Mouse (Mus musculus): Measurements from ENCODE around the gene Nfia.

The Nfia gene

DNA sequence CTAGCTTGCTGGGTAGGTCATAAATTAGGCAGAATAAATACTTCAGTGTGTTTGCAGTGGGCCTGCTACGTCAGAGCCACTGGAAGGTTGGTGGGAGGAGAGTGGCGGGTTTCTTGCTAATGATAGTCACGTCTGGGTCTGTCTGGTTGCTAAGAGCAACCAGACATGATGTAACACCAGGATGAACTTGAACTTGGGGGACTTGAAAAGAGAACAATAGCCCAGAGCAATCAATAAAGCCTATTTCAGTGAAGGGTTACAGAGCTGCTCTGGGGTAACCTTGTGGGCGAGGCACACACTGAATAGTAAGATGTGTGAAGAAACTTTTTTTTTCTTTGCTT is 336.1 kb downstream of the Nfia start:
- no peak for DNase-seq

DNA sequence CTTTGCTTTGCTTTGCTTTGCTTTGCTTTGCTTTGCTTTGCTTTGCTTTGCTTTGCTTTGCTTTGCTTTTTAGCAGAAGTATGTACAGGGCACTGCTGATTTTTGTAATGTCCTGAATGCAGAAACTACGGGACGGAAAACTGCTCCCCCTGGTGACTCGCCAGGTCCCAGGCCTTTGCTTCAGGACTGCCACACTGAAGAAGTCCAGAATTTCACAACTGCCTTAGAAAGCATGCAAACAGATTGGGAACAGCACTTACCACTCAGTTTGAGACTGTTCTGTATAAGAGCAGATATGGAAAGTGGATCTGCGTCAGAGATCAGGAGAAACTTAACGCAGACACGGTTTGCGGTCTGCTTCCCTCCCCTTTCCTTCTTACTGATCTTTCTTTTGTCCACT is 336.5 kb downstream of the Nfia start:
- DNase-seq = peak; percentile 74

DNA sequence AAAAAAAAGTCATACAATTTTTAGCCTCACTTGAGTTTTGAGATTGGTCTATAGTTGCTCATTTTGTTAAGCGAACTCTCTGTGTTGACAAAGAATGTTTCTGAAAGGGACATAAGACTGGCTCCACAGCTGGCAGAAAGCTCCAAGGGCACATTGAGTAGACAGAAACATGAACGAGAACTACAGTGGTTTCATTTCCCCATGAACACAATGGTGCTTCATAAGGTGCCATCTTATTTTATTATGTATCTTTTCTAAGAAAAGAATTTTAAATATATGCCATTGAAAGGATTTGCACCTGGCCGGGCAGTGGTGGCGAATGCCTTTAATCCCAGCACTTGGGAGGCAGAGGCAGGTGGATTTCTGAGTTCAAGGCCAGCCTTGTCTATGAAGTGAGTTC is 337.4 kb downstream of the Nfia start:
- DNase-seq = no peak

DNA sequence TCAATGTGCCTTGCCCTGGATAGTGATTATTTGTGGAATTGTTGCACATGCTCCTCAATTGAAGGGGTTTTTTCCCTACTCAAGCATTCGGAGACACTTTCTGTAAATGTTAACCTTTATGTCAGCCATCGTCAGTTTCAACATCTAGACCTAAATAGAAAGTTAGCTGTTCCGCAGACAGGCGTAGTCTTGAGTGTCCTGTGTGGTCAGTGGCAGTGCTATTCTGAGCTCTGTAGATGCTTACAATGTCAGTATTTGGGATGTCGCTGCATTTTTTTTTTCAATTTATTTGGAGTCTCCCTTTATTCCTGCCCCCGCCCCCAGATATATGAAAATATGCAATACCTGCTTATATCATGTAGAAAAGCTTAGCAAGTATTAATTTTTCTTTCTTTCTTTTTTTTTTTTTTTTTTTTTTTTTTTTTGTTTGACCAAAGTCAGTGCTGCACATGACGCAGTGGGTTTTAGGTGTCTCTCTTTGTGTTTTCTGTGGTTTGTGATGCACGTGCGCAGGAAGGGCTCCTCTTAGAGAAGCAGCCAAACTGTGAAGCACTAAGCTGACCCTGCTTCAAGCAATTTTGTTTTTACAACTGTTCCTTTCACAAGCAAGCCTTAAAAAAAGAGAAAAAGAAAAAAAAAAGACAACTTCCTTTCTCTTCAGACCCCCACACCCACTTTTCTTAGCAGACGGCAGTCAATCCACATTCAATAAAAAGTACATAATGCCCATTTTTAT is 340.9 kb downstream of the Nfia start:
- DNase-seq = peak; percentile 65

DNA sequence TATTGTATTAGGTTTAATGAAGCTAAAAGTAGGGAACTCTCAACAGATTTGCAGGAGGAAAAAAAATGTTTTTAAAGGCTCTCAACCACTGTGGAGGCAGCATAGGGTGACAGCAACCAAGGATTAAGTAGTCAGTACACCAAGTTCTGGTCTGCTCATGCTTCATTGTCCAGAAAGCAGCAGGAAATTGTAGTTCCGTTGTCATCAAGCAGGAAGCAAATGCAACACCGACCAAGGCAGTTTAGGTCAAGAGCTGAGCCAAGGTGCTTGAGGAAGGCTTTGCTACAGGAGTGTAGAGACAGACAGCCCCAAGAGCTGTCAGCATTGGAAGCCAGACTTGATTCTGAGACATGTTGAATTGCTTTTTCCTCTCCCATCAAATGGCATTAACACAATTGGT is 342.4 kb downstream of the Nfia start:
- DNase-seq = no peak

DNA sequence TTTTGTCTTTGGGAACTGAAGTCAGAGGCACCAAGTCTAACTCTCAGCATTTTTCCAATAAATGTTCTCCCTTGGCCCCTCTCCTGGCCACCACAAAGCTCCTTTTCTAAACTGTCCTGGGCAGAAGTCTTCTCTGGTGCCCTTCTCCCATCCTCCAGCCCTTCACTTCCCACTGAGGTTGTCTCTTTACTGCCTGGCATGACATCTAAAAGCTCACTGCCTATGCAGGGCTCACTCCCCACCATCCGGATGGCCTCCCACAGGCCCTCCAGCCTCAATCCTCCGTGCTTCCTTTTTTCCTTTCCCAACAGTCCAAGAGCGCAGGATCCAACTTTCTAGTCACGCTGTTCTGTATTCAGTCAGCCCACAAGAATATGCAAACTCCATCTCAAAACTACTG is 342.9 kb downstream of the Nfia start:
- no peak for DNase-seq

DNA sequence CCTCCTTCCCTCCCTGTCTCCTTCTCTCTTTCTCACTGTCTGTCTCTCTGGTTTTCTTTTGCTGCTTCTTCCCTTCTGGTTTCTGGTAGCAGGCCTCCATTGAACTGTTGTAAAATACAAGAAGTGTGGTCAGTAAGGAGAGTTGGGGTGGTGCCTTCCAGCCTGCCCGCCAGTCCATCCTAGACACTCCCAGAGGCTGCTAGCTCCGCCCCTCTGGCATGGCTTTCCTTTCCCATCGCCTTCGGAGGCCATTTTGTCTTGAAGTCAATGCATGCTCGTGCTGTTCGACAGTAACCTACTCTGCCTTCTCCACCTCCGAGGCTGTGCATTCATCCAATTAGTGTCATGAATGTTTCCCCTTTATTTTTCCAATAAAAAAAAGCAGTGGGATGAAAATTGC is 343.5 kb downstream of the Nfia start:
- no peak for DNase-seq

DNA sequence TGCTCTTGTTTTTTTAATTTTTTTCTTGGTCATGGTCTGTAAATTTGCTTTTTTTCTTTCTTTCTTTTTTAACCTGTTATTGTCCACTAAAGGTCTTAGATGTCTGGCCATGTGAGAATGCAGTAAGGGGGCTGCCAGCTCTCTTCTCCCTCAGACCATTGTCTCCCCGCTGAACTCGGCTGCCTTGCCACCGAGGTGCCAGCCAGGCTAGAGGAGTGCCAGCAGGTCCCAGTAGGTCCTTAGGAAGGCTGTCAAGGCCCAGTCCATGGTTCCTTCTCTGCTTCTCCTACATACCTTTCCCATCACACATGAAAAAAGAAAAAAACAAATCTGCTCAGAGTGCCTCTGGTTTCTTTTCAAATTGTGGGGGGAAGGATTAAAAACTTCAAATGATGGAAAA is 345.6 kb downstream of the Nfia start:
- no peak for DNase-seq

DNA sequence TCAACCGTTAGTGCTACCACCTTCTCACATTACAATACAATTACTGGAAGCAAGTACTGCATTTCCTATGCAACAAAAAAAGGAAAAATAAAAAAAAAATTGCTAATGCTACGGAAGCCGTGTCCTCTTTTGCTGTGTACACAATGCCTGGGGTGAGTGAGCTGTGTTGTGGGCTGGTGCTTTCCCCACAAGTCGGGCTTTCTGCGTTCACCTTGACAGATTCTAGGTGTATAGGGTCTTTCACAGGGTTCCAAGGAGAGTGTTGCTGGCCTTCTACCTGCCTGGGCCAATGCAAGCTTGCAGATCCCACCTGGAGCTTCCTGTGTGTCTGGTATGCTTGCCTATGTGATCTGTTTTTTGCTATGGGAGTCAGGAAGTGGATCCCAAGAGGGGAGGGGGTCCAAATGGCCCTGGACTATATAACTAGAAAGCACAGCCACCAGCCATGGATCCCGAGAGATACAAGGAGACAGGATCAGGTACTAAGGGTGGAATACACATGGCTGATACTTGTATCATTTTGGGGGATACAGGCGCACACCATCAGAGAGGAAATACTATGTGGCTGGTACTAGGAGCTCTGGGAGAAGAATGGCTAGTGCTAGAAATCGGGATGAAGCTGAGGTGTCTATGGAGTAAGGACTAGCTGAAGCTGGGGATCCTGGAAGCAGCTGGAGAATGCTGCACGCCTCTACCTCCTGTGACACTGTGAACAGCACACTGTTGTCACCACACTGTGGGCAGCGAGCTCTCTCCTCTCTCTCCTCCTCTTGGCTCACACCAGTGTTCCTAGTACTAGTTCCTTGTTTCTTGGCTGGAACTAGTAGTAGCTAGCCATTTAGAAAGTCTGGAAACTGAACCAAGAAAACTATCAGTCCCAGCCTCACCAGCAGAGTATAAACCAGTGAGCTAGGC is 346.5 kb downstream of the Nfia start:
- no peak for DNase-seq

DNA sequence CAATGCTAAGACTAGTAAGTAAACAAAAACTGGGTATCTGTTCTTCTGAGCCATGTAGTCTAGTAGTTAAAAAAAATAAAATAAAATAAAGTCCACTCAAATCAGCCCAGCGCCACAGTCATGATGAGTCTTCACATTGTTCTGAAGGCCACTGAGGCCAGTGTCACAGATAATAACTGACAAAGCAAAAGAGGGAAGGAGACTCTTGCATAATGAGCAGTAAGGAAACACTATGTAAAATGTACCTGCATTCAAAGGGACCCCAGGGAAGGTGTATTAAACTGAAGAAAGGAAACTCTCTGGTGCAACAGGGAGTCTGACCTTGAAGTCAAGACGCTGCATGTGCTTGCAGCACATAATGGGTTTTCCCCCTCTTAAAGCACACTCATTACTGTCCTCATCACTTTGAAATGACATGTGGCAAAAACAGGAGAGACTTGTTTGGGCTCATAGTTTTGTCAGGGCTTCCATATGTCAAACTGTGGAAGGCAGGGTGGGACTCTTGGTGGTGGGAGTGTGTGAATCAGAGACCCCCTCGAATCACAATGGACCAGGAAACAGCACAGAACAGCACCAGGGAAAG is 347.5 kb downstream of the Nfia start:
- no peak for DNase-seq

DNA sequence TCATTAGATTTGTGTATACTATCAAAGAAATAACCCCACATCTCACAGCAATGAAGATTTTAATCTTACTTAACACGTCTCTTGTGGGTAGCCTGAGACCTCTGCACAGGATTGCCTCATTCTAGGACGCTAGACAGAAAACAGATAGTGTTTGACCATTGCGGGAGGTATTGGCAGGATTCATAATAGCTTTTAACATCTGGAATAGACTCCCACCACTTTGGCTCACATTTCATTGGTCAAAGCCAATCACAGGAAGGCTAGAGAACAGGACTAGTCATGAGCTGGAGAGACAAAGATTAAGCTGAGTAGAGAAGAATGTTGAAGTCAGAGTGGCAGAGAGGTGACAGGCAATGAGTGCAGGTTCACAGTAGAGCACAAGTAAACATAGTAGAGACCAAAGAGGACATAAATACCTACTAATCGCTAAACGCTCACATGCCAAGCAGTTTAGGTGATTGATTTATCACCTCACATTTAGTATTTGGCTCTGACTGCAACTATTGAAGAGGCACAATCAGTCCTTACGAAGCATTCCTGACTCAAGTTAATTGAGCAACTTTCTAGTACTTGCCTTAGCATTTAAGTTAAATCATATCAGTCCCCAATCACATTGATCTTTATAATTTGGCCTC is 348.3 kb downstream of the Nfia start:
- DNase-seq = no peak

DNA sequence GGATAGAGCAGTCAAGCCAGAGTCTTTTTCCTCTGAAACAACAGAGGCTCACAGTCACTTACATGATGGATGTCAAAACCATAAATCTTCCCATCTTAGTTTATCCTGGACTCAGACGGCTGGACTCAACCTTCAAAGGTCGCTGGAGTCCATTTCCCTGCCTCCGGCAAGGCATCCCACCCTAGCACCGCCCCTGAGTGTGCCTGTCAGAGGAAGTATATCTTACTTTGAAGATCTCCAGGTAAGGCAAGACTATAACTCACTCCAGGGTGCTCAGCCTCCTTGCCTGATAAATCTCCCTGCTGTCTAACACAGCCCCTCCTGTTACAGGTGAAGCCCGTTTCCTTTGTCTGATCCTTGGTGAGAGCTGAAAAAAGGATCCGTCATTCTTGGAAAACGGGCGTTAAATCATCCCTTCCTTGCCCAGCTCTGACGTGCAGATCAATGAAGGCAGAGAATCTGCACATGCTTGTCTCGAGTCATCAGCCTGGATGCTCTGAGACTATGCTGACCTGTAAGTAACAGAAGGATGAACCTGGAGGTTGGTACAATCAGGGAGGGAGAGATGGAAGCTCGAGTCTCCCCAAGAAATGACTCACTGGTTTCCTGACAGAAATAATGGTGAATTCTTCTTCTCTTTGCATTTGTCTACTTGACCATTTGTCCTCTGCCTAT is 353.6 kb downstream of the Nfia start:
- no peak for DNase-seq

DNA sequence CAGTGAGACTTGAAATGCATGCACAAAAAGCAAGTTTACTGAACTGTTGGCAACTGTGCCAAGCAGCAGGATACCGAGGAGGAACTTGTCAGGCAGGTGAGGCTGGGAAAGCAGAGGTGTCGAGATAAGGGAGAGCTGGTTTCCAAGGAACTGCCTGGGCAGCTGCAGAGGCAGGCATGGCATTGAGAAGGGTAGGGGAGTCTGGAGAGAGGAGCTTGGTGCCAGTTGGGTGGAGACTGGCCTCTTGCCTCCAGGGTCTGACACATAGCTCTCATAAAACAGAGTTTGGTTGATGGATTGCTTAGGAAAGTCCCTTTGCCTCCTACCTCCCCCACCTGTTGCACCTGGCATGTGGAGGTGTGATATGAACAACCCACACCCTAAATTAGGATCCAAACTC is 358.3 kb downstream of the Nfia start:
- DNase-seq = no peak

DNA sequence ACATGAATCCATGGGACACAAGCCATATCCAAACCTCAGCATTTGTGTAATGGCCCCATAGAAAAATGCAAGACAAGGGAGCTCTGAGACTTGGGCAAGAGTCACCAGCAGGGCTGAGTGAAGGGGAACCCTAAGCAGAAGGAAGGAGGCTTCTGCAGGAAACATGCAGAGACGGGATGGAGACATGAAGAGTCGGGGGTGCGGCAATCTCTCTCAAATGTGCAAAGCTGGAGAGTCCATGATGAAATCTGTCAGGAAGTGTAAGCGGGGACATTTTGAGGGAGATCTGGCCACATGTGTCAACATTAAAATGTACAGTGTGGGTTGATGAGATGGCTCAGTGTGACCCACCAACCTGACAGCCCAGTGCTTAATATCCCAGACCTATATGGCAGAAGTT is 361.5 kb downstream of the Nfia start:
- no peak for DNase-seq

DNA sequence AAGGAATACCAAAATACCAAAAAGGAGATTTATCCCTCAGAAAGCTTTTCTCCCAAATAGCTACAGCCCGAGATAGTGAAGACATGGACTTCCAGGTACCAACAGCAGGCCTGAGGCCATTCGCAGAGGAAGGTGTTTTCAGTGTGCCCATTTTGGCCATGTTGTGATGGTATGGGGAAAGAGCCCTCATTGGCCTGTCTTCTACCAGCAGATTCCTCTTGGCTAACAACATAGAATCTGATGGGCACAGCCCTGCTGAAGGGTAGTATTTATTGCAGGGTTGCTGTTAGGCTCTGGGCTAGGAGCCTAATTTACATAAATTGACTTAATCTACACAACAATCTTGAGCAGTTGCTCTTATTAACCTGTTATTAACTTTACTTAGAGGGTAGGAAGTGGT is 363.5 kb downstream of the Nfia start:
- DNase-seq = no peak

DNA sequence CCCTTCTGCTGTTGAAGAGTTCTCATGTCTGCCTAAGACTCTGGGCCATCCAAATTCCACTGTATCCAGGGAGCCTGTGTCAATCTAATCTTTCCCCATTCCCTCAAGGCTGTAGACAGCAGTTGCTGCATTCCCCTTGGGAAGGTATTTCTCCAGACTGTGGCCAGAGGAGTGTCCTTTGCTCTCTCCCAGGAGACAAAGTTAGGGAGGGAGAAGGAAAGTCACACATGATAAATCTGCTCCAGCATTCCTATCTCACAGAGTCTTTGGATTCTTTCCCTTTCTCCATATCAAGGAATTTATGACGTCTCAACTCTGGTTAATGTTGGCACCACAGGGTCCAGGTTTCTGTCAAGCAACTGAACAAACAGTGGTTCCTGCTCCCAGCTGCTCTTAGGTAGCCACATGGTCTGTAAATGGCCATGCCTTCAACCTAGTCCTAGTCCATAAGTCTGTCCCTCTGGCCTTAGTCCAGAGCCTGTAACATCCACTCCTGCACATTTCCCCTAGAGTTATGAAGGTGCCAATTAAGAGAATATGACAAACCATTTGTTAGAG is 370.4 kb downstream of the Nfia start:
- DNase-seq = no peak

DNA sequence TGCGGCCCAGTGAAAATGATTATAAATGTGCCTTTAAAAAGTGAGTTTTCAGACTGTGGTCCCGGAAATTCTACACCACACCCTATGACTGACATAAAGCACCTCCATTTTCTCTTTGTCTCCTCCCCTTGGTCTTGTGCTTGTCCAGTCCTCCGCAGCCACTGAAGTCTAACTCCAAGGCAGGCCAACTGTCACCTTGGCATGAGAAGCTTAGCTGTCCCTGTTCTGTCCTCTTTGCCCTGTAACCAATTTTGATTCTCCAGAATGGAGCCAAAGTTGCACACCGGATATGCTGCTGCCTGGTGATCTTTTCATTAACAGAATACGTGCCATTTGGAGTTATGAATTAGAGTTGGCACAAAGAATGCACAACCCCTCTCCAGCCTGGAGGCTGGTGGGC is 378.0 kb downstream of the Nfia start:
- no peak for DNase-seq

DNA sequence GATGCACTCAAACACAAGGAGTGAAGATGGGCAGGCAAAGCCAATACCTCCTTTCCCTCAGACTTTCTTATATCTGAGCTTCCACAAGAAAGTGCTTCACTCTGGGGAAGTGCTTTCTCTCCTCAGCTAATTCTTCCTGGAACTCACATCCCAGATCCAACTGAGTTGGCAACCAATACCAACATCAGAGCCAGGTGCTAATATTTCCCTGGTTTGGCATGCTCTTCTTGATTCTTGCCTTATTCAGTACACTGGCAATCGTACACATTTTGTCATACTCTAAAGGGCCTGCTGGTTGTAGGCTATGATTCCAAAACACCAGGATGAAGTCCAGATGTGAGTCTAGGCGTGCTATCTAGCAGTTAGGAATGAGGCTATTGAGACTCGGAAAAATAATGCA is 385.4 kb downstream of the Nfia start:
- no peak for DNase-seq

DNA sequence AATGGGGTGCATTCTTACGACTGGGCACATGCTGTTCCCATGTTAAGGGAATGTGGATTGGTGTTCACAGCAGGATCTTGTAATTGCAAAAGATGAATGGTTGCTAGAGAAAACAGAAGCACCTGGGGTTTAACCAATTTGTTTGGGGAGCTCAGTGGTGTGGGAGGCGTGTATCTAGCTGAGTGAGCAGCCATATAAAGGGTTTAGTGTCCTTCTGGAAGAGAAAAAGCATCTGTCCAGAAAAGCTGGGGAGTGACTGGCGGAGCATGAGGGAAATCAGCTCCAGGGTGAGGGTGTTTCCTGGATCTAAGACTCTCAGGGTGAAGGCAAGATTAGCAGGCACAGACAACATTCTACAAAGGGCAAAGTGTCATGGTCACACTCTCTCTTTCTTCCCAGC is 393.8 kb downstream of the Nfia start:
- DNase-seq = no peak

All from thymus, postnatal 14 days (tissue).